Mouse (Mus musculus) heart, embryonic 14.5 days (tissue): ENCODE measurements at regions not wholly inside any gene's neighbourhood (a gene's known extent, or its start where the extent isn't known, plus 50 kb on each side); places are given as distances from the start of the nearest gene placed in this dataset.

ENCODE experiments used
- ATAC-seq: fragments of 200-750 bp; cut with Nextera tagmentation; 2 replicates; pipeline ENCODE4 v1.8.0; 2017; ENCODE audit warnings: low read depth, moderate TSS enrichment; ENCODE audit not compliant: insufficient number of reproducible peaks, insufficient read depth, low FRiP score
- H3K27ac ChIP-seq, 2 experiments: fragments of 200-500 bp in 1 of 2; fragments of 300-500 bp in 1 of 2; sonication (generic) in 1 of 2; replicated peaks in 1 of 2; 2 replicates each; pipeline ENCODE4 v1.5.1; 2012 to 2014; ENCODE audit warnings: low read depth in 2 of 2, low read length in 2 of 2, control low read depth in 1 of 2, mild to moderate bottlenecking in 1 of 2, mixed read lengths in 1 of 2; ENCODE audit not compliant: control insufficient read depth in 1 of 2, insufficient read depth in 1 of 2
- H3K27me3 ChIP-seq: fragments of 300-500 bp; sonication (generic); 2 replicates; pipeline ENCODE4 v1.6.1; 2014; ENCODE audit warnings: mild to moderate bottlenecking, low read length, control low read depth; ENCODE audit not compliant: control insufficient read depth, insufficient read depth
- H3K36me3 ChIP-seq: fragments of 300-500 bp; sonication (generic); 2 replicates; pipeline ENCODE4 v1.6.1; 2014; ENCODE audit warnings: mild to moderate bottlenecking, control low read depth, low read length, mixed read lengths; ENCODE audit not compliant: control insufficient read depth, insufficient read depth
- H3K4me1 ChIP-seq, 2 experiments: fragments of 200-500 bp in 1 of 2; fragments of 300-500 bp in 1 of 2; sonication (generic) in 1 of 2; 2 replicates each; pipeline ENCODE4 v1.6.1; 2012 to 2014; ENCODE audit warnings: low read length in 2 of 2, control low read depth in 1 of 2, mixed read lengths in 1 of 2; ENCODE audit not compliant: control insufficient read depth in 2 of 2, insufficient read depth in 2 of 2
- H3K4me2 ChIP-seq: fragments of 300-500 bp; sonication (generic); 2 replicates; pipeline ENCODE4 v1.6.1; 2014; ENCODE audit warnings: mild to moderate bottlenecking, low read length
- H3K4me3 ChIP-seq, 2 experiments: fragments of 200-500 bp in 1 of 2; fragments of 300-500 bp in 1 of 2; sonication (generic) in 1 of 2; 2 replicates each; pipeline ENCODE4 v1.5.1; 2012 to 2014; ENCODE audit warnings: low read length in 2 of 2, mild to moderate bottlenecking in 2 of 2, control low read depth in 1 of 2, low read depth in 1 of 2, moderate library complexity in 1 of 2; ENCODE audit not compliant: control insufficient read depth in 1 of 2, insufficient read depth in 1 of 2
- H3K9ac ChIP-seq: fragments of 300-500 bp; sonication (generic); 2 replicates; pipeline ENCODE4 v1.6.1; 2014; ENCODE audit warnings: mild to moderate bottlenecking, low read length
- H3K9me3 ChIP-seq: fragments of 300-500 bp; sonication (generic); 2 replicates; pipeline ENCODE4 v1.6.1; 2016; ENCODE audit warnings: low read length, control low read depth; ENCODE audit not compliant: control insufficient read depth
- WGBS: fragments of 180-500 bp; shearing (Covaris S2); extraction: QIAGEN DNeasy Blood & Tissue Kit; methylation state at CpG from one replicate; pipeline ENCODE4 v1.1.7; 2014; 5-methylcytosine and 5-hydroxymethylcytosine counted together

GRCm38 (mm10) chr7:70423524-70424230 lies 57.1 kb upstream of the Nr2f2 start:
- Histone ChIP-seq H3K4me3 (no peak overlapping the region), H3K4me1 (no peaks in the 10 kb centered on the region), H3K4me2 (no peak overlapping the region), H3K9me3 (no peaks in the 10 kb centered on the region), H3K27me3 (no peaks in the 10 kb centered on the region), H3K9ac (no peak overlapping the region), H3K27ac (no peak overlapping the region), H3K36me3 (no peaks in the 10 kb centered on the region)
- WGBS, result 81% methylated on average over 10 of the region's 10 CpGs
- no peak for ATAC-seq

GRCm38 (mm10) chr7:70416185-70416941 lies 49.8 kb upstream of the Nr2f2 start:
- WGBS, result 83% methylated on average over 10 of the region's 10 CpGs
- Histone ChIP-seq H3K27me3 (no peaks in the 10 kb centered on the region), H3K9ac (no peak overlapping the region), H3K27ac (no peak overlapping the region), H3K9me3 (no peaks in the 10 kb centered on the region), H3K4me3 (no peak overlapping the region), H3K36me3 (no peaks in the 10 kb centered on the region), H3K4me1 (no peaks in the 10 kb centered on the region), H3K4me2 (no peak overlapping the region)
- no peak for ATAC-seq
